Mouse (Mus musculus) heart, embryonic 13.5 days (tissue): Measurements from ENCODE around the gene Wdr75. TPM values are rescaled to one million over a fixed set of nuclear protein-coding genes. Genes with fewer than 3 reads are reported as not detected.

Experiments used
- ATAC-seq: fragments of 200-750 bp; cut with Nextera tagmentation; 2 replicates; pipeline ENCODE4 v1.8.0; 2017; ENCODE audit warnings: moderate TSS enrichment; ENCODE audit not compliant: insufficient number of reproducible peaks, low FRiP score, low TSS enrichment; ENCODE audit errors: extremely low read depth
- H3K27ac ChIP-seq: fragments of 300-500 bp; sonication (generic); replicated peaks from 2 replicates; pipeline ENCODE4 v1.5.1; 2015; ENCODE audit warnings: moderate library complexity, mild to moderate bottlenecking, inconsistent platforms
- H3K27me3 ChIP-seq: fragments of 300-500 bp; sonication (generic); replicated peaks from 2 replicates; pipeline ENCODE4 v1.6.1; 2015; ENCODE audit warnings: mild to moderate bottlenecking, inconsistent platforms
- H3K36me3 ChIP-seq: fragments of 300-500 bp; sonication (generic); 2 replicates; pipeline ENCODE4 v1.6.1; 2015; ENCODE audit warnings: mild to moderate bottlenecking, inconsistent platforms
- H3K4me1 ChIP-seq: fragments of 300-500 bp; sonication (generic); 2 replicates; pipeline ENCODE4 v1.6.1; 2015; ENCODE audit warnings: inconsistent platforms
- H3K4me2 ChIP-seq: fragments of 300-500 bp; sonication (generic); 2 replicates; pipeline ENCODE4 v1.6.1; 2015; ENCODE audit warnings: inconsistent platforms, mild to moderate bottlenecking, moderate library complexity
- H3K4me3 ChIP-seq: fragments of 300-500 bp; sonication (generic); 2 replicates; pipeline ENCODE4 v1.5.1; 2015; ENCODE audit warnings: moderate library complexity, mild to moderate bottlenecking, inconsistent platforms
- H3K9ac ChIP-seq: fragments of 300-500 bp; sonication (generic); 2 replicates; pipeline ENCODE4 v1.6.1; 2015; ENCODE audit warnings: inconsistent platforms, mild to moderate bottlenecking, moderate library complexity
- H3K9me3 ChIP-seq: fragments of 300-500 bp; sonication (generic); 2 replicates; pipeline ENCODE4 v1.6.1; 2016; ENCODE audit warnings: inconsistent platforms
- WGBS: fragments of 180-500 bp; shearing (Covaris S2); methylation state at CpG from one replicate; pipeline ENCODE4 v1.1.7; 2015; ENCODE audit warnings: mixed read lengths; 5-methylcytosine and 5-hydroxymethylcytosine counted together
- polyA plus RNA-seq: library from polyadenylated mRNA; unstranded; fragments of >200 nt; fragmentation: Nextera tagmentation; extraction: Ambion mirVana; gene quantifications from 2 replicates; pipeline ENCODE4 v1.2.1, GENCODE M21; 2015

Wdr75 gene
- polyA plus RNA-seq = 39.2 and 45.4 TPM in 2 replicates

GRCm38 (mm10) chr1:45794969-45795908 lies at the start of gene Wdr75:
TSS of gene Wdr75 (plus strand) at chr1:45795166.
- peak within 1 kb of the TSS; percentile 94 for H3K27ac ChIP-seq
- peak; percentile 98 for ATAC-seq
- under 1% methylated on average over 70 of the region's 70 CpGs for WGBS

GRCm38 (mm10) chr1:45755902-45756301 lies 39.1 kb upstream of the Wdr75 start:
- peak; percentile 8; the same call in 1 of the 2 replicates for ATAC-seq
- Histone ChIP-seq H3K27ac (peak overlapping the region; percentile 63), H3K27me3 (no peaks in the 10 kb centered on the region), H3K9me3 (no peaks in the 10 kb centered on the region), H3K36me3 (no peaks in the 10 kb centered on the region), H3K9ac (no peak overlapping the region), H3K4me3 (no peak overlapping the region), H3K4me2 (no peak overlapping the region), H3K4me1 (peaks cover 10% of the 10 kb centered on the region)

More at GRCm38 (mm10) chr1:45794969-45795908, at the start of gene Wdr75:
- H3K9ac ChIP-seq = peak within 1 kb of the TSS; percentile 92
- peak within 1 kb of the TSS; percentile 93 for H3K4me2 ChIP-seq
- peaks cover 17% of the 10 kb centered on the region for H3K4me1 ChIP-seq
- H3K36me3 ChIP-seq = peaks cover 21% of the 10 kb centered on the region
- H3K27me3 ChIP-seq = no peaks in the 10 kb centered on the region
- H3K4me3 ChIP-seq = peak within 1 kb of the TSS; percentile 89
- H3K9me3 ChIP-seq = no peaks in the 10 kb centered on the region

GRCm38 (mm10) chr1:45756707-45757106 lies 38.3 kb upstream of the Wdr75 start:
- Histone ChIP-seq H3K9ac (no peak overlapping the region), H3K9me3 (no peaks in the 10 kb centered on the region), H3K4me3 (no peak overlapping the region), H3K27ac (peak overlapping the region; percentile 57), H3K36me3 (no peaks in the 10 kb centered on the region), H3K27me3 (no peaks in the 10 kb centered on the region), H3K4me1 (peaks cover 18% of the 10 kb centered on the region), H3K4me2 (no peak overlapping the region)
- no peak for ATAC-seq

GRCm38 (mm10) chr1:45758011-45758410 lies 37.0 kb upstream of the Wdr75 start:
- WGBS = 76% methylated on average over 1 of the region's 1 CpGs
- no peak overlapping the region for H3K27ac ChIP-seq
- no peak overlapping the region for H3K4me3 ChIP-seq
- no peak for ATAC-seq
- no peak overlapping the region for H3K9ac ChIP-seq
- peaks cover 18% of the 10 kb centered on the region for H3K4me1 ChIP-seq
- no peaks in the 10 kb centered on the region for H3K9me3 ChIP-seq
- H3K27me3 ChIP-seq = no peaks in the 10 kb centered on the region
- H3K36me3 ChIP-seq = no peaks in the 10 kb centered on the region
- no peak overlapping the region for H3K4me2 ChIP-seq

GRCm38 (mm10) chr1:45760667-45761467 lies 34.1 kb upstream of the Wdr75 start:
- H3K9me3 ChIP-seq = no peaks in the 10 kb centered on the region
- WGBS = 36% methylated on average over 4 of the region's 4 CpGs
- no peak for ATAC-seq

GRCm38 (mm10) chr1:45761468-45761795 lies 33.5 kb upstream of the Wdr75 start:
- Histone ChIP-seq H3K9ac (no peak overlapping the region), H3K9me3 (no peaks in the 10 kb centered on the region), H3K27me3 (no peaks in the 10 kb centered on the region), H3K4me1 (peaks cover 12% of the 10 kb centered on the region), H3K4me3 (no peak overlapping the region), H3K27ac (peak overlapping the region; percentile 80), H3K36me3 (no peaks in the 10 kb centered on the region), H3K4me2 (no peak overlapping the region)
- 24% methylated on average over 1 of the region's 1 CpGs for WGBS
- no peak for ATAC-seq

More at GRCm38 (mm10) chr1:45760667-45761467, 34.1 kb upstream of the Wdr75 start:
- no peak overlapping the region for H3K4me3 ChIP-seq
- no peak overlapping the region for H3K4me2 ChIP-seq
- H3K27ac ChIP-seq = peak overlapping the region; percentile 80
- H3K9ac ChIP-seq = no peak overlapping the region
- H3K27me3 ChIP-seq = no peaks in the 10 kb centered on the region
- H3K4me1 ChIP-seq = peaks cover 18% of the 10 kb centered on the region
- H3K36me3 ChIP-seq = no peaks in the 10 kb centered on the region

GRCm38 (mm10) chr1:45765678-45766077 lies 29.3 kb upstream of the Wdr75 start:
- Histone ChIP-seq H3K27ac (peak overlapping the region; percentile 40), H3K4me1 (peaks cover 11% of the 10 kb centered on the region), H3K27me3 (no peaks in the 10 kb centered on the region), H3K9ac (no peak overlapping the region), H3K4me3 (no peak overlapping the region), H3K9me3 (no peaks in the 10 kb centered on the region), H3K36me3 (no peaks in the 10 kb centered on the region), H3K4me2 (no peak overlapping the region)
- WGBS = 59% methylated on average over 4 of the region's 4 CpGs
- ATAC-seq = no peak

GRCm38 (mm10) chr1:45766123-45766522 lies 28.8 kb upstream of the Wdr75 start:
- ATAC-seq = no peak
- peak overlapping the region; percentile 33 for H3K4me2 ChIP-seq
- H3K27ac ChIP-seq = peak overlapping the region; percentile 40; the same call in 1 of the 2 replicates
- H3K4me1 ChIP-seq = peaks cover 6% of the 10 kb centered on the region
- no peak overlapping the region for H3K9ac ChIP-seq
- no peaks in the 10 kb centered on the region for H3K27me3 ChIP-seq
- H3K36me3 ChIP-seq = no peaks in the 10 kb centered on the region
- 27% methylated on average over 8 of the region's 8 CpGs for WGBS
- no peaks in the 10 kb centered on the region for H3K9me3 ChIP-seq
- no peak overlapping the region for H3K4me3 ChIP-seq

- H3K4me1 ChIP-seq = no peaks in the 10 kb centered on the region
- no peaks in the 10 kb centered on the region for H3K9me3 ChIP-seq
- no peak overlapping the region for H3K4me2 ChIP-seq
- 59% methylated on average over 5 of the region's 5 CpGs for WGBS
- H3K27ac ChIP-seq = no peak overlapping the region
- no peak for ATAC-seq
- H3K27me3 ChIP-seq = no peaks in the 10 kb centered on the region
- H3K9ac ChIP-seq = no peak overlapping the region
- no peaks in the 10 kb centered on the region for H3K36me3 ChIP-seq
- no peak overlapping the region for H3K4me3 ChIP-seq
These were observed 27.4 kb upstream of the Wdr75 start for GRCm38 (mm10) chr1:45767533-45767932.

GRCm38 (mm10) chr1:45769321-45769720 lies 25.6 kb upstream of the Wdr75 start:
- Histone ChIP-seq H3K4me3 (no peak overlapping the region), H3K27me3 (no peaks in the 10 kb centered on the region), H3K9ac (no peak overlapping the region), H3K36me3 (no peaks in the 10 kb centered on the region), H3K4me1 (no peaks in the 10 kb centered on the region), H3K9me3 (no peaks in the 10 kb centered on the region), H3K27ac (no peak overlapping the region), H3K4me2 (no peak overlapping the region)
- WGBS = 91% methylated on average over 13 of the region's 13 CpGs
- no peak for ATAC-seq

GRCm38 (mm10) chr1:45770051-45770450 lies 24.9 kb upstream of the Wdr75 start:
- no peak overlapping the region for H3K9ac ChIP-seq
- H3K27me3 ChIP-seq = no peaks in the 10 kb centered on the region
- ATAC-seq = no peak
- 85% methylated on average over 2 of the region's 2 CpGs for WGBS
- no peaks in the 10 kb centered on the region for H3K36me3 ChIP-seq
- no peak overlapping the region for H3K4me3 ChIP-seq
- H3K4me2 ChIP-seq = no peak overlapping the region
- H3K4me1 ChIP-seq = no peaks in the 10 kb centered on the region
- no peaks in the 10 kb centered on the region for H3K9me3 ChIP-seq
- H3K27ac ChIP-seq = no peak overlapping the region
